Mouse (Mus musculus): ENCODE results near the gene Gm17482. TPM values are rescaled to one million over a fixed set of nuclear protein-coding genes. Genes with fewer than 3 reads are reported as not detected.

Gm17482 gene
- polyA plus RNA-seq (2021; fragmentation: Nextera tagmentation): not detected in 2 replicates
- long read RNA-seq, experiment 1, partial matches to known transcripts: 0 of 2 reads
- long read RNA-seq, experiment 1, other reads (novel, unspliced or antisense): 2 of 2 reads
- long read RNA-seq, experiment 2: 0 reads

GRCm38 (mm10) chr6:115227043-115227442 lies at the start of gene Gm17482:
Gene Gm17482, plus strand, starts transcription at chr6:115227343.

GRCm38 (mm10) chr6:115252099-115252873 lies 25.1 kb downstream of the Gm17482 start, which contains the start of gene Timp4:
Gene Timp4, minus strand, starts transcription at chr6:115252205.

Other genes with a start within 250 kb of the Gm17482 start
- gene Tamm41, start 189.5 kb upstream of the Gm17482 start, polyA plus RNA-seq (2021; fragmentation: Nextera tagmentation): 19.6 and 24.2 TPM in 2 replicates
- gene Syn2, start 92.4 kb upstream of the Gm17482 start, polyA plus RNA-seq (2021; fragmentation: Nextera tagmentation): 78.4 and 275 TPM in 2 replicates
- 39.5 and 57.6 TPM in 2 replicates for gene Timp4, start 24.9 kb downstream of the Gm17482 start, polyA plus RNA-seq (2021; fragmentation: Nextera tagmentation)
- gene Pparg, start 133.6 kb downstream of the Gm17482 start, polyA plus RNA-seq (2021; fragmentation: Nextera tagmentation): 2.2 and 2.6 TPM in 2 replicates